Comparison of ENCODE assay signal across 30 mouse cellular contexts in genomic region chr7:141301386-141301785, GRCm38 (mm10). TPM values are rescaled to one million over a fixed set of nuclear protein-coding genes. Genes with fewer than 3 reads are reported as not detected.
DNase-seq lines count a peak whose midpoint lies in the region; ATAC-seq and TF ChIP-seq lines count a peak whose summit lies in the region.
"Had no signal": no experiment of that assay in that cellular context is flagged by ENCODE, and none has a peak within 500 bp of the region (broad histone marks: within the 10 kb centered on the region; RNA-seq: fewer than 3 reads in every experiment).

No protein-coding gene starts in this region.

- H3K36me3 ChIP-seq in heart, adult 2 months (ENCODE audit: control insufficient read depth, insufficient read depth, low read length) = no peaks in the 10 kb centered on the region

- H3K9ac ChIP-seq in heart, adult 2 months (ENCODE audit: low read depth, low read length) = no peak overlapping the region
- H3K9ac ChIP-seq: embryonic facial prominence, embryonic 12.5 days; hindbrain, embryonic 14.5 days; limb, embryonic 15.5 days; liver, embryonic 15.5 days had no signal

- no peak overlapping the region for H3K27ac ChIP-seq in cerebellum, adult 2 months (ENCODE audit: insufficient read depth, low read length)
- H3K27ac ChIP-seq in heart, adult 2 months = no peak overlapping the region
- H3K27ac ChIP-seq: embryonic facial prominence, embryonic 12.5 days; heart, embryonic 10.5 days; hindbrain, embryonic 14.5 days; left cerebral cortex, adult 2 months; limb, embryonic 15.5 days; liver, embryonic 15.5 days; midbrain, embryonic 10.5 days had no signal

- 27% methylated on average over 9 of the region's 9 CpGs for WGBS in cerebellum, adult 2 months
- 98% methylated on average over 9 of the region's 9 CpGs for WGBS in heart, adult 2 months

- no peak for ATAC-seq in cerebellum, adult (ENCODE audit: insufficient number of reproducible peaks, low FRiP score, low TSS enrichment)
- no peak for ATAC-seq in activated CD4-positive, CD25-positive, alpha-beta regulatory T cell, adult 4 months
- ATAC-seq: inflammation-experienced regulatory T-cells, adult 6 months; midbrain, embryonic 16.5 days; Patski had no signal

- intact Hi-C loops in heart, adult 2 months (cut with DNase I) = no loop called here

- no peak overlapping the region for H3K4me3 ChIP-seq in cerebellum, adult 2 months (replicated peaks; ENCODE audit: insufficient read depth, low read depth, low read length)
- H3K4me3 ChIP-seq in heart, adult 2 months = no peak overlapping the region
- H3K4me3 ChIP-seq: embryonic facial prominence, embryonic 12.5 days; heart, embryonic 10.5 days; left cerebral cortex, adult 2 months; limb, embryonic 15.5 days; liver, embryonic 15.5 days; midbrain, embryonic 10.5 days had no signal

- no peak for TF ChIP-seq EP300 in heart, adult 2 months (IDR thresholded peaks at IDR 0.05; ENCODE audit: insufficient read depth, low read depth, low read length)

- H3K79me2 ChIP-seq in heart, adult 2 months (replicated peaks; ENCODE audit: control insufficient read depth, insufficient read depth, low read length) = no peaks in the 10 kb centered on the region

- H3K27me3 ChIP-seq in cerebellum, adult 2 months (ENCODE audit: control insufficient read depth, insufficient read depth, low read length) = no peaks in the 10 kb centered on the region
- H3K27me3 ChIP-seq in heart, adult 2 months (ENCODE audit: control insufficient read depth, insufficient read depth, low read length) = no peaks in the 10 kb centered on the region
- H3K27me3 ChIP-seq: CH12.LX; embryonic facial prominence, embryonic 12.5 days; Patski had no signal

- TF ChIP-seq CTCF in cerebellum, adult 2 months (IDR thresholded peaks at IDR 0.05; ENCODE audit: borderline replicate concordance, insufficient read depth, low read depth, low read length) = no peak
- TF ChIP-seq CTCF in heart, adult 2 months (IDR thresholded peaks at IDR 0.05) = no peak

- DNase-seq in cerebellum, adult 11-12 months = peak; percentile 74
- peak; percentile 60 for DNase-seq in kidney, adult 9 months
- DNase-seq in kidney, postnatal 14 days = no peak
- DNase-seq in cerebellum, adult 2 months = peak; percentile 84
- peak; percentile 86 to 89 for DNase-seq in cerebellum, postnatal 14 days
- DNase-seq in heart, adult 2 months = no peak
- DNase-seq: B cell, adult 2 months; heart, postnatal 4 days; kidney, postnatal 4 days; layer of hippocampus, adult 9-11 months; lung, postnatal 4 days; thymus, postnatal 14 days had no signal

- peaks cover 6% of the 10 kb centered on the region for H3K4me1 ChIP-seq in cerebellum, adult 2 months (ENCODE audit: control insufficient read depth, insufficient read depth, low read length)
- H3K4me1 ChIP-seq in heart, adult 2 months (ENCODE audit: control insufficient read depth, insufficient read depth, low read length) = no peaks in the 10 kb centered on the region
- H3K4me1 ChIP-seq: embryonic facial prominence, embryonic 12.5 days; heart, embryonic 10.5 days; limb, embryonic 15.5 days; midbrain, embryonic 10.5 days had no signal

- no peak for TF ChIP-seq POLR2A in cerebellum, adult 2 months (IDR thresholded peaks at IDR 0.05; ENCODE audit: borderline replicate concordance, insufficient read depth, low read length)
- no peak for TF ChIP-seq POLR2A in heart, adult 2 months (IDR thresholded peaks at IDR 0.05; ENCODE audit: insufficient read depth, low read depth, low read length)

RNA-seq across cellular contexts. Expression of gene Drd4, which starts 9.6 kb away (rescaled TPM):
- polyA plus RNA-seq in cerebellum, adult 2 months (2012; rRNA removed) = 0.49 and 0.76 TPM in 2 replicates
- total RNA-seq in heart, adult 2 months (2021) = not detected
- 0.04 TPM in 1 of 2 replicates, not detected in the other for polyA plus RNA-seq in heart, adult 2 months (2012; rRNA removed)
- polyA plus RNA-seq in activated CD4-positive, CD25-positive, alpha-beta regulatory T cell, adult 4 months (2017; shearing (Covaris generic)) = not detected
- total RNA-seq: CH12.LX; gastrocnemius, adult 18-20 months; heart, postnatal 4 days had no signal
- polyA plus RNA-seq: G1E; inflammation-experienced regulatory T-cells, adult 6 months; liver, embryonic 15.5 days; Patski had no signal

RNA-seq across cellular contexts. Expression of gene Sct, which starts 22.5 kb away (rescaled TPM):
- polyA plus RNA-seq in cerebellum, adult 2 months (2012; rRNA removed) = 0.70 and 1.0 TPM in 2 replicates
- total RNA-seq in heart, adult 2 months (2021) = not detected
- not detected in 2 replicates for polyA plus RNA-seq in heart, adult 2 months (2012; rRNA removed)
- polyA plus RNA-seq in activated CD4-positive, CD25-positive, alpha-beta regulatory T cell, adult 4 months (2017; shearing (Covaris generic)) = not detected
- total RNA-seq: CH12.LX; G1E; gastrocnemius, adult 18-20 months; heart, postnatal 4 days; left cerebral cortex, adult 2 months; left cerebral cortex, postnatal 36 days had no signal
- polyA plus RNA-seq: G1E; inflammation-experienced regulatory T-cells, adult 6 months; Patski had no signal

RNA-seq across cellular contexts. Expression of gene Cdhr5, which starts 24.8 kb away (rescaled TPM):
- polyA plus RNA-seq in cerebellum, adult 2 months (2012; rRNA removed) = 0.07 TPM in 1 of 2 replicates, not detected in the other
- not detected for total RNA-seq in heart, adult 2 months (2021)
- 0.26 TPM in 1 of 2 replicates, not detected in the other for polyA plus RNA-seq in heart, adult 2 months (2012; rRNA removed)
- not detected for polyA plus RNA-seq in activated CD4-positive, CD25-positive, alpha-beta regulatory T cell, adult 4 months (2017; shearing (Covaris generic))
- total RNA-seq: gastrocnemius, adult 18-20 months; heart, postnatal 4 days; left cerebral cortex, adult 2 months; left cerebral cortex, postnatal 36 days had no signal
- polyA plus RNA-seq: embryonic facial prominence, embryonic 12.5 days; forebrain, embryonic 11.5 days; G1E; heart, embryonic 10.5 days; hindbrain, embryonic 14.5 days; inflammation-experienced regulatory T-cells, adult 6 months; midbrain, embryonic 10.5 days; midbrain, embryonic 16.5 days; neural tube, embryonic 14.5 days; Patski had no signal

RNA-seq across cellular contexts. Expression of gene Deaf1, which starts 26.1 kb away (rescaled TPM):
- 47.5 and 49.3 TPM in 2 replicates for polyA plus RNA-seq in cerebellum, adult 2 months (2012; rRNA removed)
- 10 to 100 TPM; 10.8 to 13.5 TPM for total RNA-seq in heart, adult 2 months (2021)
- 9.7 and 9.8 TPM in 2 replicates for polyA plus RNA-seq in heart, adult 2 months (2012; rRNA removed)
- polyA plus RNA-seq in activated CD4-positive, CD25-positive, alpha-beta regulatory T cell, adult 4 months (2017; shearing (Covaris generic)) = 10 to 100 TPM; 17.1 to 22.5 TPM

RNA-seq across cellular contexts. Expression of gene Tmem80, which starts 26.2 kb away (rescaled TPM):
- 66.7 and 68.3 TPM in 2 replicates for polyA plus RNA-seq in cerebellum, adult 2 months (2012; rRNA removed)
- 10 to 100 TPM; 13.5 to 14.9 TPM for total RNA-seq in heart, adult 2 months (2021)
- 28.9 and 34.5 TPM in 2 replicates for polyA plus RNA-seq in heart, adult 2 months (2012; rRNA removed)
- 10 to 100 TPM; 30.4 to 31.2 TPM for polyA plus RNA-seq in activated CD4-positive, CD25-positive, alpha-beta regulatory T cell, adult 4 months (2017; shearing (Covaris generic))

Comparison
In these comparisons a context has a peak if more than half of its experiments do, and no peak if none do; other contexts are left out.
1. DNase-seq: peak in cerebellum, adult 11-12 months (single experiment), kidney, adult 9 months (single experiment), cerebellum, adult 2 months (2 of 2) and cerebellum, postnatal 14 days (2 of 2); none in kidney, postnatal 14 days (single experiment) and heart, adult 2 months (0 of 2).